Mouse (Mus musculus): ENCODE measurements around the gene Tln1. TPM values are rescaled to one million over a fixed set of nuclear protein-coding genes. Genes with fewer than 3 reads are reported as not detected.

Gene Tln1
- polyA plus RNA-seq, 1 experiment: 225 TPM

- 0 out of 2 replicates have a peak, but pooled peaks cover 3% of the 10 kb centered on the region for H3K4me1 ChIP-seq (replicated peaks; ENCODE audit: control insufficient read depth, insufficient read depth, low read length)
- 71% methylated on average over 10 of the region's 10 CpGs for WGBS
- H3K27ac ChIP-seq (ENCODE audit: control insufficient read depth, insufficient read depth, low read length): no peak overlapping the region
- H3K27me3 ChIP-seq (ENCODE audit: control insufficient read depth, insufficient read depth, low read length): no peaks in the 10 kb centered on the region
- no peak for TF ChIP-seq POLR2A (IDR thresholded peaks at IDR 0.05; ENCODE audit: control insufficient read depth, extremely low read depth, insufficient read depth, low read length, poor library complexity)
- TF ChIP-seq CTCF (IDR thresholded peaks at IDR 0.05; ENCODE audit: borderline replicate concordance, control insufficient read depth, extremely low read depth, insufficient read depth, low read length, poor library complexity): no peak
- DNase-seq: no peak
- no peak overlapping the region for H3K4me3 ChIP-seq (ENCODE audit: control insufficient read depth, insufficient read depth, low read length)
- H3K36me3 ChIP-seq (ENCODE audit: control insufficient read depth, insufficient read depth, low read length): peaks cover 5% of the 10 kb centered on the region; the same call in 1 of the 2 replicates
These were observed 23.2 kb upstream of the Tln1 start for GRCm38 (mm10) chr4:43585682-43586081.

DNA sequence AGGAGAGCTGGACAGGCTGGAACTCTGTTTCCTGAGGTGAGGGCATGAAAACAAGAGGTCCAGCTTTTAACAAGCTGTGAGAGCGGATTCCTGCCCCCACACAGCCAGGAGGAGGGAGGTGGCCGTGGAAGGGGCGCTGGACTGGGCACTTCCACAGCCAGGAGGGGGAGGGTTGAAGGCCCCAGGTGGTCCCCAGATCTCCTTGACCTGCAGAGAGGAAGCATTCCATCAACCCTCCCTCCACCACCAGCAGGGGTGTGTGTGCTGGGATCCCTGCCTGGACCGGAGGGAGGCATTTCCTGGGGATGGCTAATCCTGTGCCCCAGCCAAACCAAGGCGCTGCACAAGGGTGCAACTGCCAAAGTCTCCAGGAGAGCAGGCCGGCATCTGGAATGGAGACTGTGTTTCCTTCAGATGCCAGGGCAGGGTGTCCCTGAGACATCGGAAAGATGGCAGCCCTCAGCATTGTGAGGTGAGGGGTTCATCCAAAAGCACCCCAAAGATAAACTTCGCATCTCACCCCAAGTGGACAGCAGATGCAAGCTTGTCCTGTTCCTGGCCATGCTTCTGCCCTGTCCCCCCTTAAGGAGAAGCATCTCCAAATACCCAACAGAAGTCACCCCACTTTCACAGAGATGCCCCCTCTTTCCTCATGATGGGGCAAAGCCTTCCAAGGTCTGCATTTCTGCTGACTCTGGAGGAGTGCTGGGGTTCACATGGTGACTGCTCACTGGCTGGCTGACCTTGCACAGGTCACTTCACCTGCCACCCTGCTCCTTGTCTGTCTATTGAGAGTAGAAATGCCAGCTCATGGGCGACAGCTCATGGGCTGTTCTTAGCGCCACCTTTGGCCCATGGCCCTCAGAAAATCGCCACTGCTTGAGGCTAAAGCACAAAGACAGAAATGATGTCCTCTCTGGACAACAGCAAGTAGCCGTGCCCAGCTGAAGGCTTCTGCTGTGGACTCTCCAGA is 22.2 kb upstream of the Tln1 start, which contains the start of gene Msmp:
Msmp (minus strand) TSS at position 51 of the 973 bp plus-strand sequence.
- H3K4me3 ChIP-seq (ENCODE audit: control insufficient read depth, insufficient read depth, low read length): no peak within 1 kb of the TSS
- peaks cover 4% of the 10 kb centered on the region; the same call in 1 of the 2 replicates for H3K4me1 ChIP-seq (replicated peaks; ENCODE audit: control insufficient read depth, insufficient read depth, low read length)
- TF ChIP-seq CTCF (IDR thresholded peaks at IDR 0.05; ENCODE audit: borderline replicate concordance, control insufficient read depth, extremely low read depth, insufficient read depth, low read length, poor library complexity): no peak
- no peak within 1 kb of the TSS for H3K27ac ChIP-seq (ENCODE audit: control insufficient read depth, insufficient read depth, low read length)
- no peak for DNase-seq
- peaks cover 5% of the 10 kb centered on the region; the same call in 1 of the 2 replicates for H3K36me3 ChIP-seq (ENCODE audit: control insufficient read depth, insufficient read depth, low read length)
- 97% methylated on average over 12 of the region's 12 CpGs for WGBS
- no peaks in the 10 kb centered on the region for H3K27me3 ChIP-seq (ENCODE audit: control insufficient read depth, insufficient read depth, low read length)

DNA sequence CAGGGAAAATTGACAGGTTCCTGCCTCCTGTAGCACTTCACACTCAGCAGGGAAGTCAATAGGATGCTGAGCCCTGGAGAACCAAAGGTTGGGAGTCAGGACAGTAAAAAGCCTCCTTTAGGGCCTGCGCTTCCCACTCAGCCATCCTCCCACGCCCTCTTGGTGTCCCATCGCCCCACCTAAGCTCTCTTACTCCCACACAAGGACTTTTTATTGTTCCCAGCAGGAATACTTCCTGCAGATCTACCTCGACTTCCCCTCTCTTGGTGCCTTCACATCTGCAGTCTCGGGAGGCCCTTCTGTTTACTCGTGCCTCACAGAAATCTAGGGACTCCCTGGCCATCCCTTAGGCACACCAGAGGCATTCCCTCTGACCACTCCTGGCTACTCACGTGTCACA is 20.9 kb upstream of the Tln1 start:
- no peak overlapping the region for H3K27ac ChIP-seq (ENCODE audit: control insufficient read depth, insufficient read depth, low read length)
- H3K4me1 ChIP-seq (replicated peaks; ENCODE audit: control insufficient read depth, insufficient read depth, low read length): peaks cover 8% of the 10 kb centered on the region
- H3K36me3 ChIP-seq (ENCODE audit: control insufficient read depth, insufficient read depth, low read length): peaks cover 5% of the 10 kb centered on the region; the same call in 1 of the 2 replicates
- DNase-seq: no peak
- TF ChIP-seq CTCF (IDR thresholded peaks at IDR 0.05; ENCODE audit: borderline replicate concordance, control insufficient read depth, extremely low read depth, insufficient read depth, low read length, poor library complexity) (no peak), POLR2A (IDR thresholded peaks at IDR 0.05; ENCODE audit: control insufficient read depth, extremely low read depth, insufficient read depth, low read length, poor library complexity) (no peak)
- WGBS: 80% methylated on average over 7 of the region's 7 CpGs
- H3K4me3 ChIP-seq (ENCODE audit: control insufficient read depth, insufficient read depth, low read length): no peak overlapping the region
- no peaks in the 10 kb centered on the region for H3K27me3 ChIP-seq (ENCODE audit: control insufficient read depth, insufficient read depth, low read length)

DNA sequence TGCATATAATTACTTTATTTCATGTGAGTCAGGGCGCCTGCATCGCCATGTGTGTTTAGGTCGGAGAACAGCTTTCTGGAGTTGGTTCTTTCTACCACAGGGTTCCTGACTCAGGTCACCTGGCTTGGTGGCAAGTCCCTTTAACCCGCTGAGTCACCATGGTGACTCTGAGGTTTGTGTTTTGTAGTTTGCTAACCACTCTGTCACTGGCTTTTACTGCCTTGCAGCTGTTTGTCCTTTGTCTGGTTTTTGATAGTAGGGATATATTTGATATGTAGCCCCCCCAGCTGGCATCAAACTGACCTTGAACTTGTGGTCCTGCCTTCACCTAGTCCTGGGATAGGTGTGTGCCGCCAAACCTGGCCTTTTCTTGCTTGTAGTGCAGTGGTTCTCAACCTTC is 19.8 kb upstream of the Tln1 start:
- no peak for TF ChIP-seq CTCF (IDR thresholded peaks at IDR 0.05; ENCODE audit: borderline replicate concordance, control insufficient read depth, extremely low read depth, insufficient read depth, low read length, poor library complexity)
- no peak for TF ChIP-seq POLR2A (IDR thresholded peaks at IDR 0.05; ENCODE audit: control insufficient read depth, extremely low read depth, insufficient read depth, low read length, poor library complexity)
- Histone ChIP-seq H3K4me3 (ENCODE audit: control insufficient read depth, insufficient read depth, low read length) (no peak overlapping the region), H3K27ac (ENCODE audit: control insufficient read depth, insufficient read depth, low read length) (no peak overlapping the region), H3K27me3 (ENCODE audit: control insufficient read depth, insufficient read depth, low read length) (no peaks in the 10 kb centered on the region), H3K36me3 (ENCODE audit: control insufficient read depth, insufficient read depth, low read length) (peaks cover 5% of the 10 kb centered on the region; the same call in 1 of the 2 replicates), H3K4me1 (replicated peaks; ENCODE audit: control insufficient read depth, insufficient read depth, low read length) (peaks cover 14% of the 10 kb centered on the region)
- 25% methylated on average over 5 of the region's 5 CpGs for WGBS
- DNase-seq: no peak

GRCm38 (mm10) chr4:43581381-43581780 is 18.9 kb upstream of the Tln1 start:
- TF ChIP-seq POLR2A (IDR thresholded peaks at IDR 0.05; ENCODE audit: control insufficient read depth, extremely low read depth, insufficient read depth, low read length, poor library complexity) (no peak), CTCF (IDR thresholded peaks at IDR 0.05; ENCODE audit: borderline replicate concordance, control insufficient read depth, extremely low read depth, insufficient read depth, low read length, poor library complexity) (no peak)
- Histone ChIP-seq H3K4me3 (ENCODE audit: control insufficient read depth, insufficient read depth, low read length) (no peak overlapping the region), H3K27ac (ENCODE audit: control insufficient read depth, insufficient read depth, low read length) (no peak overlapping the region), H3K4me1 (replicated peaks; ENCODE audit: control insufficient read depth, insufficient read depth, low read length) (peaks cover 20% of the 10 kb centered on the region), H3K27me3 (ENCODE audit: control insufficient read depth, insufficient read depth, low read length) (no peaks in the 10 kb centered on the region), H3K36me3 (ENCODE audit: control insufficient read depth, insufficient read depth, low read length) (peaks cover 5% of the 10 kb centered on the region; the same call in 1 of the 2 replicates)
- no peak for DNase-seq
- WGBS: 96% methylated on average over 12 of the region's 12 CpGs

GRCm38 (mm10) chr4:43580721-43581120 is 18.2 kb upstream of the Tln1 start:
- DNase-seq: no peak
- Histone ChIP-seq H3K36me3 (ENCODE audit: control insufficient read depth, insufficient read depth, low read length) (peaks cover 5% of the 10 kb centered on the region; the same call in 1 of the 2 replicates), H3K27ac (ENCODE audit: control insufficient read depth, insufficient read depth, low read length) (no peak overlapping the region), H3K27me3 (ENCODE audit: control insufficient read depth, insufficient read depth, low read length) (no peaks in the 10 kb centered on the region), H3K4me3 (ENCODE audit: control insufficient read depth, insufficient read depth, low read length) (no peak overlapping the region), H3K4me1 (replicated peaks; ENCODE audit: control insufficient read depth, insufficient read depth, low read length) (peaks cover 19% of the 10 kb centered on the region)
- TF ChIP-seq POLR2A (IDR thresholded peaks at IDR 0.05; ENCODE audit: control insufficient read depth, extremely low read depth, insufficient read depth, low read length, poor library complexity) (no peak), CTCF (IDR thresholded peaks at IDR 0.05; ENCODE audit: borderline replicate concordance, control insufficient read depth, extremely low read depth, insufficient read depth, low read length, poor library complexity) (no peak)
- WGBS: 93% methylated on average over 5 of the region's 5 CpGs
